Mouse (Mus musculus) retina, adult 2 months (tissue): ENCODE data around the gene Itgav.

Experiments used
- DNase-seq: peaks from one replicate; pipeline ENCODE4 v3.0.0-alpha.2; 2012; ENCODE audit warnings: low read depth, low spot score

Itgav gene

GRCm38 (mm10) chr2:83814009-83814408 is 89.8 kb downstream of the Itgav start:
- no peak for DNase-seq

GRCm38 (mm10) chr2:83816147-83816546 is 92.0 kb downstream of the Itgav start:
- no peak for DNase-seq

DNA sequence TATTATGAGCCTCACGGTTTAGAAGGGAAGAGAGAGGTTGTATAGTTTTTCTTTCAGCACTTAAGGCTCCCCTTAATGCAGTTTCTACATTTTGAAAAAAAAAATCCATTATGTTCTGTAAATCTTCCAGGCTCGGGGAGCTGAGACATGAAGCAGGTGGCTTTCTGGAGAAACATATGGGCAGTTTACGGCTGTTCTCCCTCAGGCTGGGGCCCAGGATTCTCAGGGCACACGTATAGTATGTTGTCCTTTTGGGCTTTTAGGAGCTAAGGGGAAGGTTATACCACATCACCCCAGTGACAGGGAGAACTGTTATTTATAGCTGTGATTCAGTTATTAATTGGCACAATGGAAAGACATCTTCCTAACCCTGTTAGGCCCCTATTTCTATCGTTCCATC is 101.0 kb downstream of the Itgav start:
- DNase-seq = no peak

DNA sequence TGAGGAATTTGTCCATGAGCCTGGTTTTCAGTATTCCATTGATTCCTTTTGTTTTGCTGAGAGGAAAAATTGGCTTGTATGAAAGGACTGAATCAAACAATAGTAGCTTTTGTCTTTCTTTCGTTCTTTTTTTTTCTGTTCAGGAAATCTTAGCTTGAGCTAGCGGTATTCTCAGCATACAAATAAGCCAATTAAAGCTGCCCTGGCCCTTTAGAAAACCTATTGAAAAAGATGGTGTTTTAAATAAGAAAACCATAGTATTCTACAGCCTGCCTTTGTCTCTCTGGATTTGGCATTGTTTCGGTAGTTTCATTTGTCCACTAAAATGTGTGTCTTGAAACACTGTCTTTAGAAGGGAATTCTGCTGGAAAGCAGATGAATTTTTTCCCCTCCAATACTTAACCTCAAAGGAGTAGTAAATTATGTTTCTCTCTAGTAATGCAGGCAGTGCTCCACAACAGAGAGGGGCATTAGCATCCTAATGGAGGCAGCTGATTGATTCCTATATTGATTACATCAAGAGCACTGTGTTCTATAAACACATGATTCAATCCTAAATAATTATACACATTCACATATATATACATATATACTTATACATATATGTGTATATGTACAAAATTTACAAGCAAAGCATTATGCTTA is 104.8 kb downstream of the Itgav start:
- no peak for DNase-seq

DNA sequence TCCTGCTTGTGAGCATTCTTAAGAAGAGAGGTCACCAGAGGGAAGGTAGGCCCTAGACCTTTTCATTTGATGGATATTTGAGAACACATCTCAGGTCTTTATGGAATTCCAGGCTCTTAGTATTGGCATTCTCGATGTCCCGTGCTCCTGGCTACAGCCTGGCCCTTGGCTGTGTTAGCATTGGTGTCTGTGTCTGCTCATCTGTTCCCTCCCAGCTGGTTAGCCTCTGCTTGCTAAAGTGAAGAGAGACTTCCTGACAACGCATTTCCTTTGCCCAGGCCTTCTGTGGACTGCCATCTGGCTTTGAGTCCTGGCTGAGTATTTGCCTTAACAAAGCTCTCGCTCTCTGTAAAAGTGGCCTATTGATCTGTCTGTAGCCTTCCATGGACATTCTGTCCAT is 108.7 kb downstream of the Itgav start:
- no peak for DNase-seq

DNA sequence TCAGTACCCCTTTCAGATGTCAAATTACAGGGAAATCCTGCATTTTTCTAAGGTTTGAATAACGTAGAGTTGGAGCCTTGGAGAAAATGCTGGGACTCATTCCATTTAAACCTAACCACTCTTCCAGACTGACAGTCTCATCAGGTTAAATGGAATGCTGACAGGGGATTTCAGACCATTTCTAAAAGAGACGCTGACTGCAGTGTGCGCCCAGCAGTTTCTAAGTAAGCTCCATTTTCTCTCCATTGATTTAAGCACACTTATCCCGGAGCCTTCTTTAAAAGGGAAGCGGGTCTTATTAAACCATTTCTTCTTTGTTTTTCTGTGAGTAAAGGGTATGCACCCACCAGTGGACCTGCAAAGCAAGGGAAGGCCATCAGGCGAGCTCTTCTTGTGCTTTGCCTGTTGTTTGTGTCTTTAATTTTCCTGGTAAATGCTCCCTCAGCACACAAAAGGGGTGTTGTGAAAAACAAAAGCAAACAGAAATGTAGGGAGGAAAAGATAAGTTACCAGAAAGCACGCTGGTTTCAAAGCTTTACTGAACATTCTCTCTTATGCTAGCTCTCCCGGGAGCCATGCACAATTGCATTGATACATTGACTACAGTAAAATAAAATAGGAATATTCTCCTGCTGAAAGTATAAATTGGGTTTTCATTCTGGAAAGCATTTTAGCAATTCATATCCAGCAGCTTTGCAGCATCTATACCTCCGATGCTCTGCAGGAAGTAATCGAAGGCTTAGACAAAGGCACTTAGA is 111.3 kb downstream of the Itgav start:
- no peak for DNase-seq

GRCm38 (mm10) chr2:83848495-83848894 is 124.3 kb downstream of the Itgav start:
- DNase-seq = no peak

GRCm38 (mm10) chr2:83853423-83853822 is 129.2 kb downstream of the Itgav start:
- no peak for DNase-seq

- DNase-seq = no peak
Observed at GRCm38 (mm10) chr2:83856236-83856635, 132.0 kb downstream of the Itgav start.
